Mouse (Mus musculus) cerebellum, adult 9-11 months (tissue): ENCODE measurements at regions not wholly inside any gene's neighbourhood (a gene's known extent, or its start where the extent isn't known, plus 50 kb on each side); places are given as distances from the start of the nearest gene placed in this dataset.
"Not testable (repeated sequence)": the region's sequence is repeated elsewhere in the genome, so short reads cannot be mapped to it uniquely, and the experiment has no call there.

ENCODE experiments used
- DNase-seq: peaks from one replicate; pipeline ENCODE4 v3.0.0; 2022

GRCm38 (mm10) chr14:53980771-53981170, 273.1 kb downstream of the Dad1 start:
- DNase-seq: no peak

DNA sequence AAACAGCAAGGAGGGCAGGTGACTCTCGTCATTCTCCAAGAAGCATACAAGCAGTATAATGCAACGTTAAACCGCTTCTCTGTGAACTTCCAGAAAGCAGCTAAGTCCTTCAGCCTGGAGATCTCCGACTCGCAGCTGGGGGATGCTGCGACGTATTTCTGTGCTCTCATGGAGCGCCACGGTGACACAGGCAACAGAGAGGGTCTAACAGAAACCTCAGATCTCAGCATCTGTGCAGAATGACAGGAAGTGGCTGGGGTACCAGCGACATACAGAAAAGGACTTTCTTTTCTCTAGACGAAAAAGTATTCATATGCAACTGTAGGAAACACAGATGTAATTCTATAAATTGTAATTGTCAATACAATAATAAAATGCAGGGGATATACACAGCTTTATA, 292.5 kb downstream of the Dad1 start:
- DNase-seq: not testable (repeated sequence)

DNA sequence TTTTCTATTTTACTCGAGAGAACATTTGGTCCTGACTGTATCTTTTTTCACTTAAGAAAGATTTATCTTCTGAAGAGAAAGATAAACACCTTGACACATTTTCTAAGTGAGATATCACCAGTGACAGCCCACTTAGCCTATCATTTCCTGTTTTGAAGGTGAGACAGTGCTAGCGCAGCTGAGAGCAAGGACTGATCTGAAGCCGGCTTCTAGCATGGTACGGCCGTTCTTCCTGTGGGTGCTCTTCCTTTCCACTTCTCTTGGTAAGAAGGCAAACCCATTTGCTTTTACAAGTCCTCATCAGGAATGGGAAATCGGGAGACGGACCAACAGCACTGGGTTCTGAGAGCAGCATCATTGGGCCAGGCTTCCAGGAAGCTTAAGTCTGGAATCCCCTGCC, 293.1 kb downstream of the Dad1 start:
- DNase-seq: no peak

DNA sequence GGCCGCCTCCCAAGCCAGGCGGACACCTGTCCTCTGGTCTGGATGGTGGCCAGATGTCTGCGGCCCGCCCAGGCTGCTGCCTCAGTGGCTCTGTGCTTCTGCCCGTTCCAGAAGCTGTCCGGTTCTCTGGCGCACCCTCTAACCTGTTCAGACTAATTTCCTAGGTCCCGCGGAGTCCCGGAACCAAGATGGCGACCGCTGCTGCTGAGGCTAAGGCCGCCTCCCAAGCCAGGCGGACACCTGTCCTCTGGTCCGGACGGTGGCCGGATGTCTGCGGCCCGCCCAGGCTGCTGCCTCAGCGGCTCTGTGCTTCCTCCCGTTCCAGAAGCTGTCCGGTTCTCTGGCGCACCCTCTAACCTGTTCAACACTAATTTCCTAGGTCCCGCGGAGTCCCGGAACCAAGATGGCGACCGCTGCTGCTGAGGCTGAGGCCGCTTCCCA, 318.1 kb downstream of the Dad1 start:
- DNase-seq: peak; percentile 61

DNA sequence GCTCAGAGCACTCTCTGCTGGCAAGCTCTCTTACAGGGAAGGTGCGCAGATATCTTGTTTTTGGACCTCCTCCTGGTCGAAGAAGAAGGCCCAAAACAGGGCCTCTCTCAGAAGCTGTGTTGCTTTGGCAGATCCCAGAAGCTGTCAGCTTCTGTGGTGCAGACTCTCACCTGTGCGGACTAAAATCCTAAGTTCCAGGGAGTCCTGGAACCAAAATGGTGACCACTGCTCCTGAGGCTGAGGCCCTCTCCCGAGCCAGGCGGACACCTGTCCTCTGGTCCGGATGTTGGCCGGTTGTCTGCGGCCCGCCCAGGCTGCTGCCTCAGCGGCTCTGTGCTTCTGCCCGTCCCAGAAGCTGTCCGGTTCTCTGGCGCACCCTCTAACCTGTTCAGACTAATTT, 318.6 kb downstream of the Dad1 start:
- peak; percentile 58 for DNase-seq

GRCm38 (mm10) chr14:53910871-53911270, 343.0 kb downstream of the Dad1 start:
- no peak for DNase-seq

- no peak for DNase-seq
These were observed 349.3 kb downstream of the Dad1 start for GRCm38 (mm10) chr14:53904578-53904977.

- no peak for DNase-seq
These were observed 352.8 kb downstream of the Dad1 start for GRCm38 (mm10) chr14:53901103-53901502.

DNA sequence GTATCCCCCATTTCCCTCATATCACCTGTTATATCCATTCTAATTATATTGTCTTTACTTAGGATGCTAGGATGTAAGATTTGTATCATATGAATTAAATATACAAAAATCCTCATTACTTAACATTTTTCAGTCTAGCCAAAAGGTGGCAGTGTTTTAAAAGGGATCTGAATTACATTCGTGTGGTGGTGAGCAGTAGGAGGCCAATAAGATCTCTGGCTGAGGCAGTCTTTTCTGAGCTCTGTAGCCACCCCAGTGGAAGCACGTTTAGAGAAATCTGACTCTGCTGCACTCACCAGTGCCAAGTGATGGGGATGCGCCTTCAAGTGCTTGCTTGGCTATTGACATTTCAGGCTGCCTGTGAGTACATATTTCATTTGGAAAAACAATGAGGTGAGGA, 372.6 kb downstream of the Dad1 start:
- DNase-seq: no peak

DNA sequence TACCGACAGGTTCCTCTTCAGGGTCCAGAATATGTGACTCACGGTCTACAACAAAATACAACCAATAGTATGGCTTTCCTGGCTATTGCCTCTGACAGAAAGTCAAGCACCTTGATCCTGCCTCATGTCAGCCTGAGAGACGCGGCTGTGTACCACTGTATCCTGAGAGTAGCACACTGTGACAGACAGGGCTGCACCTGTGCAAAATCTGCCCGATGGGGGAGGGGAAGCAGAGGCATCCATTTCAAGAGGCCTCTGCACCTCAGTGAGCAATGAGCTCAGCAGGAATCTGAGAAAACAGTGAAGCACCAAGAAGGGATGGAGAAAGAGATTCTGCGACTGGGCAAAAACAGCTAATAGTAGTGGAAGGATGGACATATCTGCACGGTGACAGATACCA, 377.3 kb downstream of the Dad1 start:
- DNase-seq: no peak

- no peak for DNase-seq
These were observed 378.2 kb downstream of the Dad1 start for GRCm38 (mm10) chr14:53875736-53876135.

- DNase-seq: no peak
These were observed 406.9 kb downstream of the Dad1 start for GRCm38 (mm10) chr14:53847049-53847448.

DNA sequence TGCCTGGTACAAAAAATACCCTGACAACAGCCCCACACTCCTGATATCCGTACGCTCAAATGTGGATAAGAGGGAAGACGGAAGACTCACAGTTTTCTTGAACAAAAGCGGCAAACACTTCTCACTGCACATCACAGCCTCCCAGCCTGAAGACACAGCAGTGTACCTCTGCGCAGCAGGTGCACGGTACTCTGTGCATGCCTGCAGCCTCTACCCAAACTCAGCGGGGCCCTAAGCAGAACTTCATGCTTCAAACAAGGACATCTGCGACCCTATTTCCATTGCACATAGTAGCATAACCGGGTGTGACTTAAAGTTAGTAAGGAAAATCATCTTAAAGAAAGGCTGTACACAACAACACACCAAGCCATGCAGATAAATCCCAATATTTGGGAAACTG, 408.3 kb downstream of the Dad1 start:
- no peak for DNase-seq

- no peak for DNase-seq
These were observed 421.4 kb downstream of the Dad1 start for GRCm38 (mm10) chr14:53832553-53832952.

- DNase-seq: no peak
These were observed 422.3 kb downstream of the Dad1 start for GRCm38 (mm10) chr14:53831651-53832050.

DNA sequence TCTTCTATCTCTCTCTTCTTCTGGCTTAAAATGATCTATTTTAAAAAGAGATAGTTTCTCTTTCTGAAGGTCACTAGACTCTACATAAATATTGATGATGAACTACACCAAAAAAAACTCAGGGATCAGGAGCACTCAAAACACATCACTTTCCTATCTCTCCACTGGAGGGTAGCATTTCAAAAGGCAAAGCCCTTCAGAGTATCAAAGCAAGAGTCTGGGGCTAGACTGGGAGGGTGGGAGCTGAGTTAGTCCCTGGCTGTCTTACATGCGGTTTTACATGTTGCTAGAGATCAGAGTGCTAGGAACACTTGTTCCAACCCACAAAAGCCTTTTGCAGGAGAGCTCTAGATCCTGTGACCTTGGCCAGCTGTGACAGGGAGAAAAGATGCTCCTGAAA, 423.2 kb downstream of the Dad1 start:
- no peak for DNase-seq

DNA sequence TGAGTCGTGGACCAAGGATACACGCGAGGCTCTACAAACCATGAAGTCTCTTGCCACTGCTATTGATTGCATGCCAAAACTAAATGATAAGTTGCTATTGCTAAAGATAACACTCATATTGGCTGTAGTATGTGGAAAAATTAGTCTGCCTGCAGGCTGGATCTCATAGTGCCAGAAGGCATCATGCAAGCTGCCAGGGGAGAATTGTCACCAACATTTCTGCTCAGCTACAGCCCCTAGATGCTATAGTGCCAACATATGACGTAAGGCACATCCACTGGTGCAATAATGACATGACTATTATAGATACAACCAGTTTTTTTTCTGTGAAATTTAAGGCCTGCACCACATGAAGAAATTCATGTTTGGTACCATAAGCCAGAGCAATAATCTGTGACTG, 427.1 kb downstream of the Dad1 start:
- no peak for DNase-seq

DNA sequence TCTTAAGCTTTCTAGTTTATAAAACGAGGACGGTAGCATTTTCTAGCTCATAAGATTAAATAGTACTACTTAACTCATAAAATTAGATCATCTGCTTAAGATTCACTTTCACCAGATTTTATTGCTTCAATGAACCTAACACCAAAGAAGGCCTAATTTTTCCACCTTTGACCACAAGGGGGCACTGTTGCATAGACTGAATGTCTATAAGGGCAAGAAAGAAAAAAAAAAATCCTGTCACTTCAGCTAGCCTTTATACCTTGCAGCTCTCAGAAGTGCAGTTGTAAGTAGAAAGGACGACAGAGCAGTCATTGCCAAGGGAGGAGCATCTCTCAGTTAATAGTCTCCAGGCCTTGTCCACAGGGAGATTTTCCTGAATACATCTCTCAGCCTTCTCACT, 447.7 kb downstream of the Dad1 start:
- DNase-seq: peak; percentile 3

- DNase-seq: peak; percentile 3
These were observed 449.9 kb downstream of the Dad1 start for GRCm38 (mm10) chr14:53803698-53804620.

DNA sequence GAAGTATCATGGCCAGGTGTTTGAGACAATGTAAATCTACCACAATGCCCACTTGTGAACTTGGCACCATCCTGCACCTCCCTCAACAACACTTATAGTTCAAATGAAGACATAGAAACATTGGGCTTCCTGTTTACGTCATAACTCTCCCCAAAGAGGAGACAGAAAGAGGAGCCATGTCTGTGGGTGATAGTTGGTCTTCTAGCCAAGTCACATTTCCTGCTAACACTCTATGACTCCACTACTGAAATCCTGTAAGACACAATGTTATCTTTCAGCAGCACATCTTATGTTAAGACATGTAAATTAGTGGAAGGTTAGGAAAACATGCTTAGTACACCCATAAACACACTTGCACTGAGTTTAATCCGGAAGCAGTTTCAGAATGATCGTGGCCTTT, 451.4 kb downstream of the Dad1 start:
- no peak for DNase-seq

DNA sequence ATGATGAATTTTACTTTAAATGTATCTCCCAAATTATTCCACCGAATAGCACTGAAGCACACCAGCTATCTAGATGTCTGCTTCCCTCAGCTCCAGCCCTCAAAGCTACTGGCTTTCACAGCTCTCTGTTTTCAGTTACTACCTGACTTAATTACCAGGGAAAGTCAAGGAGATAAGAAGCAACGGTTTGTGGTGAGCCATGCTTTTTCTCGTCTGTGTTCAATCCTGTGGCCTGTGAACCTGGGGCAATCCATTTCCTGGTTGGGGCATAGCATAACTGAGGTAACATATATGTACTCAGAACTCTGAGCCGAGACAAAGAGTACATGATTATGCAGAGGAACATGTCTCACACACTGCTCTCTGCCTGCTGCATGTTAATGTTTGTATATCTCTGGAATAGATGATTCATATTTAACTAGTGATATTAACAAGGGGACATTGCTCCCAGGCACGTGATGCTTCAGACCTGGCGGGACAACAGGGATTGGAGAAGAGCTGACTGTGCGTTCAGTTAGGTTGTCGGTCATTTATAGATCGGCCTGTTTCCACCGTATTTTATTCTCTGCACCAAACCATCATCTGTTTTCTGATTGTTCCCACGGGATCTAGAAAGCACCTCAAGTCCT, 453.3 kb downstream of the Dad1 start:
- DNase-seq: no peak

DNA sequence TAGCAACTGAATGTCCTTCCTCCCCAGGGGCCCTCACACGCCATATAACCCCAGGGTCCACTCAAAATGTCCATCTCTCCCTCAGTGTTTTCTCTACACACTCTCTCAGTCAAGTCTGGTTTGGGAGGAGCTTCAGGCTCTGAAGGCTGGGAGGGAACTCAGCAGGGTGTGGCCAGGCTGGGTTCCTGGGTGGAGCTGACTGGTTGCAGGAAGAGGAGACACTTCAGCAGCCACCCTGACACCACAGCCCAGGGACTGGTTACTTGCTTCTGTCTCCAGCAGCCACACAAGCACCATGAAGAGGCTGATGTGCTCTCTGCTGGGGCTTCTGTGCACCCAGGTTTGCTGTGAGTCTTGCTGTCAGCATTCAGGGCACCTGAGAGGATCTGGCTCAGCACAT, 458.7 kb downstream of the Dad1 start:
- DNase-seq: not testable (repeated sequence)

DNA sequence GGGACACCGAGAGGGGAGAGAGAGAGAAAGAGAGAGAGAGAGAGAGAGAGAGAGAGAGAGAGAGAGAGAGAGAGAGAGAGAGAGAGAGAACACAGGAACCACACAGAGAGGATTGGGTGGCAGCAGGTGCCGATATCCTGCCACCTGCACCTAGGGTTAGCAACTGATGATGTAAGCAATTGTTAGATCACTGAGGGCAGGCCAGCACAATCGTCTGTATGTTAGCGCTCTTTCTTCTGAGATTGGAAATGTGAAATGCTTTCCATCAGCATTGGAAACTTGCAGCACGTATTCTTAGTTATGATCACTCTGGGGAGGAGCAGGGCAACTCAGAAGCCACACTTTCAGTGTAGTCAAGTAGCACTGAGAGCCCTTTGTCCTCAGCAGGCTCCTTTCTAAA, 459.4 kb downstream of the Dad1 start:
- DNase-seq: no peak

DNA sequence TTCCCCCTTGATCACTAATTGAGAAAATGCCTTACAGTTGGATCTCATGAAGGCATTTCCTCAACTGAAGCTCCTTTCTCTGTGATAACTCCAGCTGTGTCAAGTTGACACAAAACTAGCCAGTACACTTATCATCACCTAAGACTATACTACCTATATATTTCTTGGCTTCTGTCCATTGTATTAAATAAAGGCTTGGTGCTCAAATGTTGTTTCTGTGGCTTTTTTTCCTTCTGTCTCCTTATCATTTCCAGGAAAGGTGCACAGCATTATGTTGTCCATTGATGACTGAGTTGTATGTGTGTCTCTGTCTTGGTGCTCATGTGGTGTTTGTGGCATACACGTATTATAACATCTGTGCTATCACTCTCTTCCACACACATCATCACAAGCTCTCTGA, 461.5 kb downstream of the Dad1 start:
- DNase-seq: not testable (repeated sequence)
